Mouse (Mus musculus) midbrain, postnatal 0 days (tissue): ENCODE data around the gene Sumo3. TPM values are rescaled to one million over a fixed set of nuclear protein-coding genes. Genes with fewer than 3 reads are reported as not detected.

ENCODE experiments used
- ATAC-seq: fragments of 200-750 bp; cut with Nextera tagmentation; 2 replicates; pipeline ENCODE4 v1.8.0; 2017; ENCODE audit warnings: moderate number of reproducible peaks, mild to moderate bottlenecking, moderate TSS enrichment, moderate library complexity; ENCODE audit not compliant: low FRiP score
- DNase-seq: peaks from one replicate; pipeline ENCODE4 v3.0.0-alpha.2; 2015; ENCODE audit warnings: low spot score
- H3K27ac ChIP-seq: fragments of 300-500 bp; sonication (generic); 2 replicates; pipeline ENCODE4 v1.5.1; 2014; ENCODE audit warnings: low read depth, mild to moderate bottlenecking, low read length, mixed read lengths
- H3K27me3 ChIP-seq: fragments of 300-500 bp; sonication (generic); 2 replicates; pipeline ENCODE4 v1.6.1; 2014; ENCODE audit warnings: low read length, control low read depth, mixed read lengths; ENCODE audit not compliant: insufficient read depth
- H3K36me3 ChIP-seq: fragments of 300-500 bp; sonication (generic); 2 replicates; pipeline ENCODE4 v1.6.1; 2014; ENCODE audit warnings: low read length, control low read depth, mixed read lengths; ENCODE audit not compliant: insufficient read depth
- H3K4me1 ChIP-seq: fragments of 300-500 bp; sonication (generic); 2 replicates; pipeline ENCODE4 v1.6.1; 2014; ENCODE audit warnings: mild to moderate bottlenecking, control low read depth, antibody characterized with exemption, low read length, mixed read lengths; ENCODE audit not compliant: insufficient read depth
- H3K4me2 ChIP-seq: fragments of 300-500 bp; sonication (generic); 2 replicates; pipeline ENCODE4 v1.6.1; 2014; ENCODE audit warnings: low read depth, mild to moderate bottlenecking, low read length, mixed read lengths; ENCODE audit not compliant: poor library complexity, severe bottlenecking
- H3K4me3 ChIP-seq: fragments of 300-500 bp; sonication (generic); 2 replicates; pipeline ENCODE4 v1.5.1; 2014; ENCODE audit warnings: low read depth, mild to moderate bottlenecking, low read length, moderate library complexity
- H3K9ac ChIP-seq: fragments of 300-500 bp; sonication (generic); replicated peaks from 2 replicates; pipeline ENCODE4 v1.6.1; 2014; ENCODE audit warnings: mild to moderate bottlenecking, low read length, moderate library complexity, mixed read lengths; ENCODE audit not compliant: poor library complexity, severe bottlenecking
- H3K9me3 ChIP-seq: fragments of 300-500 bp; sonication (generic); 2 replicates; pipeline ENCODE4 v1.6.1; 2016; ENCODE audit warnings: low read length, control low read depth
- CTCF ChIP-seq: IDR thresholded peaks from 2 replicates; pipeline ENCODE4 v1.5.1; 2016; ENCODE audit warnings: antibody characterized with exemption, mild to moderate bottlenecking
- WGBS: fragments of 180-500 bp; shearing (Covaris S2); extraction: QIAGEN DNeasy Blood & Tissue Kit; methylation state at CpG from one replicate; pipeline ENCODE4 v1.1.7; 2014; 5-methylcytosine and 5-hydroxymethylcytosine counted together
- polyA plus RNA-seq: library from polyadenylated mRNA; unstranded; fragments of >200 nt; fragmentation: Nextera tagmentation; extraction: Ambion mirVana; gene quantifications from 2 replicates; pipeline ENCODE4 v1.2.1, GENCODE M21; 2015
- total RNA-seq: library from RNA; depleted of rRNA; stranded (reverse); fragments of >200 nt; gene quantifications from 2 replicates; pipeline ENCODE4 v1.2.3, GENCODE M21; 2014

Sumo3 gene
- total and polyA plus RNA-seq, 2 experiments from 2014 or later, result 167 to 385 TPM

DNA sequence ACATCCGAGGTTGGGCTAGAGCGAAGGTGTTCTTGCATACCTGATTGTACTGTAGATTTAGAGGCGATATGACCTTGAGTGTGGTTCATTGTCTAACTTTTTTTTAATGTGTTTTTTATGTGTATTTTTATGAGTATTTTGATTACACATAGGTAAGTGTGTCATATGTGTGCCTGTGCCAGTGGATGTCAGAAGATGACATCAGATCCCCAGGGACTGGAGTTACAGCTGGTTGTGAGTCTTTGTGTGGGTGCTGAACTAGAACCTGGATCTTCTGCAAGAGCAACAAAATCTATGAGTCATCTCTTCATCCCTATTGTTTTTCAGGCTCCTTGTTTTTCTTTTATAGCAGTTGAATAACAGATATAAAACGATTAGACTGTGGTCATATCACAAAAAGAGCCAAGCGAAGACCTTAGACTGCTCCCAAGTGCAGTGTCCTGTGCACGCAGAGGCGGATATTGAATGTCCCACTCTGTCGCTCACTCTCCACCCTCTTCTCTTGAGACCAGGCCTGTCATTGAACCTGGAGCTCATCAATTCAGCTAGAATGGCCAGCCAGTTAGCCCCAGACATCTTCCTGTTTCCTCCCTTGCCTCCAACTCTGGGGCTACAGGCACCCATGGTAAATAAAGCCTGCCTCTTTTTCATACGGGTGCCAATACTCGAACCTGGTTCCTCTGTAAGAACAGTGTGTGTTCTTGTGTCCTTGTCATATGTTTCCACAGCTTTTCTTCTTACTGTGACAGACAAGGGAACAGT is 17.9 kb downstream of the Sumo3 start:
- 0 out of 2 replicates have a peak, but pooled peaks cover 8% of the 10 kb centered on the region for H3K36me3 ChIP-seq
- H3K4me3 ChIP-seq, result peak overlapping the region; percentile 97; the same call in 1 of the 2 replicates
- no peak for TF ChIP-seq CTCF
- DNase-seq (no peak), ATAC-seq (no peak)
- no peak overlapping the region for H3K27ac ChIP-seq
- peak overlapping the region; percentile 73 for H3K4me2 ChIP-seq
- H3K27me3 ChIP-seq, result no peaks in the 10 kb centered on the region
- H3K4me1 ChIP-seq, result 0 out of 2 replicates have a peak, but pooled peaks cover 4% of the 10 kb centered on the region
- WGBS, result 91% methylated on average over 10 of the region's 10 CpGs
- no peaks in the 10 kb centered on the region for H3K9me3 ChIP-seq
- 0 out of 2 replicates have a peak overlapping the region, but pooled peaks have one; percentile 96 for H3K9ac ChIP-seq

DNA sequence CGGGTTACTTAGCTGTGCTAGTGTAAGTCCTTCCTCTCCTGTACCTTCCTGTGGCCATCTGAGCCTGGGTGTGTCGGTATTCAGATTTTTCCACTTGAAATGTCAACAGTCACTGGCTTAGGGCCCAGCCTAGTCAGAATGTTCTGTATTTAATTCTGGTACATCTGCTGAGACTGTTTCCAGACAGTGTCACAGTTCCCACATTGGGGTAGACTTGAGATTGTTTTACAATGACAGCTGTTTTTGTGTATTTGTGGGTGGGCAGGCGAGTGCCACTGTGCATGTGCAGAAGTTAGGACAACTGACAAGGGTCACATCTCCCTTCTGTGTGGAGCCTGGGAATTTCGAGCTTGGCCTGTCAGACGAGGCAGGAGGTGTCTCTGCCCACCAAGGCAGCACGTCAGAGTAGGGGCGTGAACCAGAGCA is 18.7 kb downstream of the Sumo3 start:
- no peak for TF ChIP-seq CTCF
- no peak for ATAC-seq
- 72% methylated on average over 7 of the region's 7 CpGs for WGBS
- 0 out of 2 replicates have a peak, but pooled peaks cover 4% of the 10 kb centered on the region for H3K4me1 ChIP-seq
- no peak overlapping the region for H3K27ac ChIP-seq
- DNase-seq, result no peak
- H3K9ac ChIP-seq, result no peak overlapping the region
- H3K4me2 ChIP-seq, result no peak overlapping the region
- H3K36me3 ChIP-seq, result 0 out of 2 replicates have a peak, but pooled peaks cover 8% of the 10 kb centered on the region
- no peaks in the 10 kb centered on the region for H3K27me3 ChIP-seq
- no peak overlapping the region for H3K4me3 ChIP-seq
- H3K9me3 ChIP-seq, result no peaks in the 10 kb centered on the region

DNA sequence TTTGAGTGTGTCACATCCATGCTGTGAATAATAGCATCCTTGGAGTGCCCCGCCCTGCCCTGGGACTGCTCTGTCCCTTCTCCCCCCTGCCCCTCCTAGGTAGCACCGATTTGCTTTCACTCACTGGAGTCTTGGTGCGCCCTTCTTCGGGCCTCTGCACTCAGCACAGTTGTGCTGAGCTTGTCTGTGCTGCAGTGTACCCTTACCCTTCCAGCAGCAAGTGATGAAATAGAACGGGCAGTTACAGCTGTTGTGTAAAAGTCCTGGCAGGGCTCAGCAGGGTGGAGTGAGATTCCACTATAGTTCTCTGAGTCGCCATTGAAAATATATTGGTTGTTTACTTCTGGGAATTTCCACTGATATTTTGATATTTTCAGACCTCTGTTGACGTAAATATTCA is 20.1 kb downstream of the Sumo3 start:
- Histone ChIP-seq H3K9me3 (no peaks in the 10 kb centered on the region), H3K36me3 (0 out of 2 replicates have a peak, but pooled peaks cover 8% of the 10 kb centered on the region), H3K4me1 (0 out of 2 replicates have a peak, but pooled peaks cover 4% of the 10 kb centered on the region), H3K4me3 (no peak overlapping the region), H3K9ac (no peak overlapping the region), H3K4me2 (no peak overlapping the region), H3K27me3 (no peaks in the 10 kb centered on the region), H3K27ac (no peak overlapping the region)
- WGBS, result 88% methylated on average over 7 of the region's 7 CpGs
- DNase-seq, result no peak
- TF ChIP-seq CTCF, result no peak
- no peak for ATAC-seq

DNA sequence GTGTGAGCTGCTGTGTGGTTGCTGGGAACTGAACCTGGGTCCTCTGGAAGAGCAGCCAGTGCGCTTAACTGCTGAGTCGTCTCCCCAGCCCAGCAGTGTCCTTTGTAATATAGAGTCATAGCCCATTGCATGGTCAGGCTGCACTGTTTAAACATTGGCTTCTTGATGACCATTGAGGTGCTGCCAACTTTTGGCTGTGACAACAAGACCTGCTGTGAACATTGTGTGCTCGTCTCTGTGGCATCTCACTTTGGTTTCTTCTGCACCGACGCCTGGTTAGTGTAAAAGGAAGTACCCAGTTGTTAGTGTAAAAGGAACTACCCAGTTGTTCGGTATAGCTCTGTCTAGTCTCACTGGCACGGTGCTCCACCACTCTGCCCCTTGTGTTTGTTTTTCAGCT is 20.7 kb downstream of the Sumo3 start:
- 70% methylated on average over 7 of the region's 7 CpGs for WGBS
- H3K4me1 ChIP-seq, result 0 out of 2 replicates have a peak, but pooled peaks cover 4% of the 10 kb centered on the region
- 0 out of 2 replicates have a peak, but pooled peaks cover 12% of the 10 kb centered on the region for H3K36me3 ChIP-seq
- DNase-seq (no peak), ATAC-seq (no peak)
- H3K4me2 ChIP-seq, result no peak overlapping the region
- H3K9ac ChIP-seq, result no peak overlapping the region
- no peaks in the 10 kb centered on the region for H3K9me3 ChIP-seq
- H3K4me3 ChIP-seq, result no peak overlapping the region
- no peak overlapping the region for H3K27ac ChIP-seq
- H3K27me3 ChIP-seq, result no peaks in the 10 kb centered on the region
- TF ChIP-seq CTCF, result no peak

DNA sequence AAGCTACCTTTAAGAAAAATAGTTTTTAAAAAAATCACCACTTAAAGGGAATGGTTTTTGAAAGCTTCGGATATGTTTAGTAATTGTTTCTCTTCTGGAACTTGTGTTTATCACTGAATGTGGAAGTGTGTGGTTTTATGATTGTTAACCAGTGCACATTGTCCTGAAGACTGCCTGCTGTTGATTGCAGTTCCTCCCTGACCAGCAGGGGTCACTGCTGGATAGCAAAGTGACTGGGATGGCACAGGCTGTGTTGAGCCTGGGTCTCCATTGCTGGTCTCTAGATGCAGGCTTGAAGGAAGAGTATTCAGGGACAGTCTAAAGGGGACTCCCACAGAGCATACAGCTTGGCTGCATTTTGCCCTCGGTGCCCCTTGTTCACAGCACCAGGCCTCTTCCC is 21.6 kb downstream of the Sumo3 start:
- WGBS, result 28% methylated on average over 2 of the region's 2 CpGs
- no peaks in the 10 kb centered on the region for H3K27me3 ChIP-seq
- no peaks in the 10 kb centered on the region for H3K9me3 ChIP-seq
- no peak overlapping the region for H3K27ac ChIP-seq
- DNase-seq (peak; percentile 87), ATAC-seq (peak; percentile 75)
- H3K36me3 ChIP-seq, result 0 out of 2 replicates have a peak, but pooled peaks cover 12% of the 10 kb centered on the region
- H3K9ac ChIP-seq, result no peak overlapping the region
- TF ChIP-seq CTCF, result peak; percentile 98
- no peak overlapping the region for H3K4me3 ChIP-seq
- H3K4me2 ChIP-seq, result no peak overlapping the region
- 0 out of 2 replicates have a peak, but pooled peaks cover 4% of the 10 kb centered on the region for H3K4me1 ChIP-seq

DNA sequence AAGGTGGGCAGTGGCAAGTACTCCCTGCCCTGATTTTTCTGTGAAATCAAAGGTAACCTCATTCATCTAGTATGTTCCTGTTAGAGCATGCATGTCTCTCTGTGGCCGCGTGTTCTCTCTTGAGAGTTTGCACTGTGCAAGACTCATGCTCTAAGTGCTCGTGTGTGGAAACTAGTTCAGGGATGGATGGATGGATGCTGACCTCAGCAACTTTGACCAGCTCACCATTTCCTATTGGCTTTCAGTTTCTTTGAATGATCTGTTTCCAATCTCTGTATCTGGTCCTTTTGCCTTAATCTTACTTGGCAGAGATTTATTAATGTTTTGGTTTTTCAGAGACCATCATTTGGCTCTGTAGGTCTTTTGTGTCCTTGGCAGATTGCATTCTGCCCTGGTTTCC is 23.3 kb downstream of the Sumo3 start:
- DNase-seq (no peak), ATAC-seq (no peak)
- no peak for TF ChIP-seq CTCF
- Histone ChIP-seq H3K4me2 (no peak overlapping the region), H3K9me3 (no peaks in the 10 kb centered on the region), H3K27me3 (no peaks in the 10 kb centered on the region), H3K4me1 (no peaks in the 10 kb centered on the region), H3K4me3 (no peak overlapping the region), H3K36me3 (peaks cover 26% of the 10 kb centered on the region; the same call in 1 of the 2 replicates), H3K9ac (no peak overlapping the region; the same call in 1 of the 2 replicates), H3K27ac (no peak overlapping the region)
- 75% methylated on average over 3 of the region's 3 CpGs for WGBS
